Mouse (Mus musculus): ENCODE results near the gene Cdkal1. TPM values are rescaled to one million over a fixed set of nuclear protein-coding genes. Genes with fewer than 3 reads are reported as not detected.

The Cdkal1 gene
- polyA plus RNA-seq, 1 experiment from 2014 or later, result 15.1 TPM

DNA sequence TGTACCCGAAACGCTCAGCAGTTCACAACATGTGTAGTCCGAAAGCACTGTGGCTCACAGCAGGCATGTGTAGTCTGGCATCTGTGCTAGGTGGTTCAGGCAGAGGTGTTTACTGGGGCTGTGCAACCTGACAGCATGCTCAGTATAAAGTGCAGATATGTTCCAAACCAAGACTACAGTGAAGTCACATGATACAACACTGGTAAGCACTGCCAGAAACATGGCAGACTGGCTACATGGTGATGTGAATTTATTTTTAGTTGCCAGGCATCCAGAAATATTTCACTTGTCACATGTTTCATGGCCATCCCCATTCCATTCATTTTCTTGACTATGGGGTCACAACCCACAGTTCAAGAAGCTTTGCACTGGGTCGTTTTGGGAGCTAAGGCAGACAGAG is 138.9 kb downstream of the Cdkal1 start:
- ChIA-PET CTCF (interaction anchor here (3.6 kb wide), 1 partner anchor 8 kb away, joined by 8 read pairs; no protein-coding TSS in a partner anchor), POLR2A (no interaction called here)
- ATAC-seq (no peak), DNase-seq (ENCODE audit: low read depth, low spot score) (no peak)
- H3K27me3 ChIP-seq, result no peaks in the 10 kb centered on the region
- in situ Hi-C loops (cut with MboI; ENCODE audit: low pct_unique_long_range_greater_than_20kb), result no loop called here
- no peak for TF ChIP-seq CTCF (IDR thresholded peaks at IDR 0.05)

DNA sequence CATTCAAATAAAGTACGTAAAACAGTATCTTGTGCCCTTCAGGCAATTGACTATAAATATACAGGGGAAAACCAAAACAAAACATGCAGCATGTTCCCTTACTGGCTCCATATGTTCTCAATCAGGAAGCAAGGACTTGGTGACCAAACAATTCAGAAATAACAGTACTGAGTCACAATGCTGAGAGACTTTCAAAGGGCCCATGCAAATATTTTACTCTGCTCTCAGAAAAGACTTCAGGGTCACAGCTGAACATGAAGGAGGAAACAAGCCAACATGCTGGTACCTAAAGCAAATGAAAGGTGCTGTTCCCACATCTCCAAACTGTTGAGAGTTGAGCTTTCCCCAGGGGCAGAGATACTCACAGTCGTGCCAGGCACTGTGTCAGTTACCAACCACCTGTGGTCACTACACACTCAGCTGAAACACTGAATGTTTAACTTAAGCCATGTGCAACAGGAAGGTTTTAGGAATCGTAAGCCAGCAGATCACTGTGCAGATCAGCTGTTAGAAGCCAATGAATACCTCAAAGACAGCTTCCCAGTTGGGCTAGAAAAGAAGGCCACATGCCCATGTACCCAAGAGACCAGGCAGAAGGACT is 140.1 kb downstream of the Cdkal1 start:
- no peak for DNase-seq (ENCODE audit: low read depth, low spot score)
- in situ Hi-C loops (cut with MboI; ENCODE audit: low pct_unique_long_range_greater_than_20kb), result no loop called here
- H3K27me3 ChIP-seq, result no peaks in the 10 kb centered on the region
- ChIA-PET CTCF (interaction anchor here (0.7 to 3.6 kb wide), 2 partner anchors 9 to 11 kb away, joined by 3 to 8 read pairs; no protein-coding TSS in a partner anchor), POLR2A (interaction anchor here (1.3 kb wide), 1 partner anchor 9 kb away, joined by 4 read pairs; no protein-coding TSS in a partner anchor)
- no peak for ATAC-seq
- TF ChIP-seq CTCF (IDR thresholded peaks at IDR 0.05), result no peak

DNA sequence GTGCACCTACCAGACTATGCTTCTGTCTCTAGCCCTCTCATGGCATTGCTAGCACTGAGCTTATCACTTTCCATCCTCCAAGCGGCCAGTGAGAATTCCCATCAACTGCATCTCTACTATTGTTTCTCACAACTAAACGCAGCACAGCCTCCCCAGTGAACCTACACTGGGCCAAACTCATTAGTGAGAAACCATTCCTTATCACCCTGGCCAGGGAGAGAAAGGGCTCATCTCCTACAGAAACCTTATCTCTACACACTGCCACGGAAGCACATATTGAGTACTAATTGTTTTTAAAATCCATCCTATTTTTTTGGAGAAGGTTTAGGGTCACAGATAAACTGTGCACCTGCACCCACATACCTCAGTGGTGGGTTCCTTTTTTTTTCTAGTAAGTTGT is 147.9 kb downstream of the Cdkal1 start:
- H3K27me3 ChIP-seq, result no peaks in the 10 kb centered on the region
- CTCF ChIA-PET, result interaction anchor here (1.4 kb wide), 1 partner anchor 9 kb away, joined by 3 read pairs; no protein-coding TSS in a partner anchor
- no peak for ATAC-seq
- no peak for DNase-seq (ENCODE audit: low read depth, low spot score)
- POLR2A ChIA-PET, result no interaction called here
- in situ Hi-C loops (cut with MboI; ENCODE audit: low pct_unique_long_range_greater_than_20kb), result no loop called here
- no peak for TF ChIP-seq CTCF (IDR thresholded peaks at IDR 0.05)

DNA sequence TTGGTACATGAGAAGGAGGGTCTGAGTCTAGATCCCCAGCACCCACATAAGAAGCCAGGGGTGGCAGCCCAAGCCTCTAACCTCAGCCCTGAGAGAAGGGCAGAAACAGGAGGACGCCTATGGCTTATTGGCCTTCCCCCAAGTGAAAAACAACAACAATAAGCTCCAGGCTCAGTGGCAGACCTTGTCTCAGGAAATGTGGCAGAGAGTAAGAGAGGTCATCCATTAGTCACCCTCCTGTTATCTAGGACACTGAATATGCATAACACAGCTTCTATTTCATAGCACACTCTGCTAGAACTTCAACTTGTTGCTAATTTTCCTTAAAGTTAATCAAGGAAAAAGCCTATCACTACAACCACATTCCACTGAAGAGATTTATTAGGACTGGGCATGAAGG is 154.1 kb downstream of the Cdkal1 start:
- H3K27me3 ChIP-seq, result no peaks in the 10 kb centered on the region
- CTCF ChIA-PET, result no interaction called here
- in situ Hi-C loops (cut with MboI; ENCODE audit: low pct_unique_long_range_greater_than_20kb), result no loop called here
- TF ChIP-seq CTCF (IDR thresholded peaks at IDR 0.05), result no peak
- ATAC-seq (no peak), DNase-seq (ENCODE audit: low read depth, low spot score) (no peak)
- POLR2A ChIA-PET, result no interaction called here

DNA sequence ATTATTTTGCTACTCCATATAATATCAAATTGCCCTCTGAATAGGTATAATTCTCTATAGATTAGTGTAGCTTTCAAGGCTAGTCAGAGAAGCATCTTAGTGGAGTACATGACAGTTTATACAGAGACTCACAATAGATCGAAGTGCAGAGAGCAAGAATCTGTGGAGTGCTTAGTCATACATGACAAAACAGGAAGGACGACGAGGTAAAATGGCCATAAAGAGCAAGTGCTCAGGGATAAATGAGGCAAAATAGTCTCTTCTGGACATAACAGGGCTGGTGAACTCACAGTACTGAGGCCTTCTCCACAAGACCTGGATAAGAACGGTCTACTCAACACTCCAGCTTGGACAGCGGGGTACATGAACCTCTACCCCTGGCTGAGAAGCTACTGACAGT is 155.6 kb downstream of the Cdkal1 start:
- ATAC-seq (no peak), DNase-seq (ENCODE audit: low read depth, low spot score) (no peak)
- POLR2A ChIA-PET, result no interaction called here
- TF ChIP-seq CTCF (IDR thresholded peaks at IDR 0.05), result no peak
- in situ Hi-C loops (cut with MboI; ENCODE audit: low pct_unique_long_range_greater_than_20kb), result no loop called here
- CTCF ChIA-PET, result interaction anchor here (1.9 kb wide), 1 partner anchor 8 kb away, joined by 3 read pairs; no protein-coding TSS in a partner anchor
- H3K27me3 ChIP-seq, result no peaks in the 10 kb centered on the region

DNA sequence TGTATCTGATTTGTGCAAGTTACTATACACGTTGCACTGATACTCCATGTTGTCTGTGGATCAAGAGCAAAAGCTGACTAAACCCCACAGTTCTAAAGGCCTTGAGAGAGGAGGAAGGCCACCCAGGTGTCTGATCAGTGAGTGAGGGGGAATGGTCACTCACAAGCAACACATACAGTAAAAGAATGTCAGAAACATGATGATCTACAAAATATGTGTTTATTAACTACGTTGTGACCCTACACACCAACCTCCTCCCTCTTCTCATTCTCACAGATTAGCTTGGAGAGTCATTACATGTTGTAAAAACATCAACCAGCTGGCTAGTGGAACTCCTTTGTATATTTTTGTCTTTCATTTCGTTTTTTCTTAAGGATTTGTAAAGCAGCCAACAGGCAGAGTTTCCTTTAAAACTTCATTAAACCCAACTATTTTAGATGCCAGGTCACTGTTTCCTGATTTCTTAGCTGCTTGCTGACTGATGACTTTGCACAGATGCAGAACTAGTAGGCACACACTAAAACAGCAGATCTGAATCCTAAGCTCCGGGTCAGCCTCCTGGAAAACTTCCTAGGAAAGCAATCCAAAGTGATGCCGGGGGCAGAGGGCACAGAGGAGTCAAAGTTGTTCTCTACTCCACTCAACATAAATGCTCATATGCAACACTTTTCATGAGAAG is 157.0 kb downstream of the Cdkal1 start:
- no peak for ATAC-seq
- POLR2A ChIA-PET, result interaction anchor here (1.3 kb wide), 1 partner anchor 11 kb away, joined by 3 read pairs; no protein-coding TSS in a partner anchor

DNA sequence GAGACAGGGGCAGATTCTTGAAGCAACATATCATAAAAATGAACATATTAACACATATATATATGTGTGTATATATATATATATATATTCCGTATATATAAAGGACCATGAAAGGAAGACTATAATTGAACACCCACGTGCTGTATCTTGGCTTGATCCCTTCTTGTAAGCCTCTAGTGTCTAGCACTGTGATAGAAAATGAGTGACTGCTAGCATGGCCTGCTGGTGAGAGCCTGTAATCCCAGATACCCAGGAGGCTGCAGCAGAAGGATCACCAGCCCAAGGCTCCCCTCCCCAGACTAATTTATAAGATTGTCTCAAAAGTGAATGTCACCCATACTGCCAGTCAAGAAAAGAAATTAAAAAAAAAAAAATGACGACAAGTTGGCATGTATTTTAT is 158.2 kb downstream of the Cdkal1 start:
- no peak for ATAC-seq
- ChIA-PET POLR2A (no interaction called here), CTCF (interaction anchor here (0.6 to 1.6 kb wide), 2 partner anchors 17 to 51 kb away, joined by 3 to 6 read pairs; no protein-coding TSS in a partner anchor)
- TF ChIP-seq CTCF (IDR thresholded peaks at IDR 0.05), result no peak
- H3K27me3 ChIP-seq, result no peaks in the 10 kb centered on the region
- no peak for DNase-seq (ENCODE audit: low read depth, low spot score)
- in situ Hi-C loops (cut with MboI; ENCODE audit: low pct_unique_long_range_greater_than_20kb), result no loop called here

More for the DNA sequence above, 157.0 kb downstream of the Cdkal1 start:
- CTCF ChIA-PET, result interaction anchor here (1.6 to 1.9 kb wide), 2 partner anchors 10 to 18 kb away, joined by 3 to 6 read pairs; no protein-coding TSS in a partner anchor
- in situ Hi-C loops (cut with MboI; ENCODE audit: low pct_unique_long_range_greater_than_20kb), result no loop called here
- H3K27me3 ChIP-seq, result no peaks in the 10 kb centered on the region
- TF ChIP-seq CTCF (IDR thresholded peaks at IDR 0.05), result no peak
- no peak for DNase-seq (ENCODE audit: low read depth, low spot score)

DNA sequence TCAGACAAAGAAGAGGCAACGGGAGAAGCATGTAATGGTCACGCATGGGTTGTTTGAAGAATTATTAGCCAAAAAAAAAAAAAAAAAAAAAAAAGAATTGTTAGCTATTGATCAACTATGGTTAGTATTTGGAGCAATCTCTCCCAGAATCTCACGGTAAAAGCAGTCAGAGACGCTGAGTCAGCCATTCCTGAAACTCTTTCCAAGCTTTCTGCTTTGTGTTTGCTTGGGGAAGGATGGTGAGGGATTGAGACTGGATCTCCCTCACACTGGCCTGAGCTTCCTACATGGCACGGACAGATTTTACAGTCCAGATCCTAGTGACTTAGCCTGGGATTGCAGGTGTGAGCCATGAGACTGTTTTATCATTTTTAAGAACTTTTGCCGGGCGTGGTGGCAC is 164.7 kb downstream of the Cdkal1 start:
- no peak for ATAC-seq
- DNase-seq (ENCODE audit: low read depth, low spot score), result no peak
- ChIA-PET CTCF (no interaction called here), POLR2A (interaction anchor here (0.6 kb wide), 2 partner anchors 19 to 82 kb away, joined by 3 to 6 read pairs; no protein-coding TSS in a partner anchor)
- no peaks in the 10 kb centered on the region for H3K27me3 ChIP-seq
- in situ Hi-C loops (cut with MboI; ENCODE audit: low pct_unique_long_range_greater_than_20kb), result no loop called here
- no peak for TF ChIP-seq CTCF (IDR thresholded peaks at IDR 0.05)

DNA sequence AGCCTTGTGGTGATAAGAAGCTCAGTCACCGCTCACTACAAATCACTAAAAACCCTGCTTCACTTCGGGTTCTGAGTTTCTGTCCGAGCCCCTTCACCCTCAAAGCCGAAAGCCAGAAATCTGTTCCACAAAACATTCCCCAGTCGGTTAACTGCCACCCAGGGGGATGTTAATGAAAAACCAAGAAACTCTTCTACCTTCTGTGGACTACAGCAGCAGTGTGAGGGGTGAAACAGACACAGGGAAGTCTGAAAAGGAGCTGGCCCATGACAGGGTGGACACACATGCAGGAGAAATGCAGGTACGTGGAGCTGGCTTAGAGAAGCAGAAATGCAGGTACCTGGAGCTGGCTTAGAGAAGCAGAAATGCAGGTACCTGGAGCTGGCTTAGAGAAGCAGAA is 166.6 kb downstream of the Cdkal1 start:
- H3K27me3 ChIP-seq, result no peaks in the 10 kb centered on the region
- CTCF ChIA-PET, result no interaction called here
- TF ChIP-seq CTCF (IDR thresholded peaks at IDR 0.05), result no peak
- no peak for DNase-seq (ENCODE audit: low read depth, low spot score)
- POLR2A ChIA-PET, result no interaction called here
- in situ Hi-C loops (cut with MboI; ENCODE audit: low pct_unique_long_range_greater_than_20kb), result no loop called here
- ATAC-seq, result no peak

DNA sequence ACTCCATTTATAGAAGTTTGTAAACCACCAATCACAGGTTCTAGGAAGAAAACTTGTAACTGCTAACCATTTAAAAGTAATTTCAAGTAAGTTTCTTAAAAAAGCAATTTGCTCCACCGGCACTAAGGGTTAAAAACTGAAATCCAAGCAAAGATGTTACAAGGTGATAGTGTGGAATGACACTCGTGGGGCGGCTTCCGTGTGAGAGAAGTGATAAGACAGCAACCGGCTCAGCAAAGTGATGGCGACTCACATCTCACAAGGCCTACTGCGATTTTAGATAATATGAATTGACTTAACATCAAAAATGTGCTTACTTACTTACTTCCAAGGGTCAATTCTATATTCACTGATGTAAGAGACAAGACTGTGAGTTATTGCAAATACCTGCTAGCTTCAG is 167.6 kb downstream of the Cdkal1 start:
- ChIA-PET CTCF (no interaction called here), POLR2A (no interaction called here)
- no peak for TF ChIP-seq CTCF (IDR thresholded peaks at IDR 0.05)
- ATAC-seq (no peak), DNase-seq (ENCODE audit: low read depth, low spot score) (no peak)
- in situ Hi-C loops (cut with MboI; ENCODE audit: low pct_unique_long_range_greater_than_20kb), result no loop called here
- no peaks in the 10 kb centered on the region for H3K27me3 ChIP-seq

DNA sequence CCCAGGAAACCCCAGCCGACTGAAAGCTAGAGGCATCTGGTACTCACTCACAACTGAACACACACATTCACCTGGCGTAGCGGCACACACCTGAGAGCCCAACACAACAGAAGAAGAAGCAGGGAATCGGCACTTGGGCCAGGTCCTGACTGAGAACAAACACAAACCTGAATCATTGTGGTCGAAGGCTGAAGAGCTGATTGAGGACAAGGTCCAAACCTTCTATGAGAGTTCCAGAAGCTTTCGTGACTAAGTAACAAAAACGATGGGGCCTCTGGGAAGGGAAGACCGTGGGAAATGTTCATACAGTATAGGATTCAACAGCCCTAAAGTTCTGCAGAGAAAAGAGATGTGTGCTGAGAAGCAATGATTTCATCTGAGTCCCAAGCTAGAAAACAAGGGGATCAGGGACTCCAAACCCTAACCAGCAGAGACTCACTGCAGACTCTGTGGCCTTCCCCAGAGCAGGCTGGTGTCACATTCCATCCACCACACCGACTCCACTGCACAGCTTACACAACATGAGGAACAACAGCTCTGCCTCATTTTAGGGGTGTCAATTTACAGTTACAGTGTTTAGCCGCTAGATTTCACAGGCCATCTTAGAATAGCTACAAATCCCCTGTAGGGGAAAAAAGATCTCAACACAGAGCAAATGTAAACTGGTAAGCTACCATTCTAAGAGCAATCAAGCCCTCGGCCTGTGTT is 175.8 kb downstream of the Cdkal1 start:
- no peak for TF ChIP-seq CTCF (IDR thresholded peaks at IDR 0.05)
- in situ Hi-C loops (cut with MboI; ENCODE audit: low pct_unique_long_range_greater_than_20kb), result no loop called here
- ATAC-seq, result no peak
- ChIA-PET CTCF (interaction anchor here (1.1 to 2.3 kb wide), 2 partner anchors 18 to 381 kb away, joined by 3 to 6 read pairs; no protein-coding TSS in a partner anchor), POLR2A (no interaction called here)
- no peaks in the 10 kb centered on the region for H3K27me3 ChIP-seq
- DNase-seq (ENCODE audit: low read depth, low spot score), result no peak
